Mouse (Mus musculus): ENCODE measurements around the gene Rpf2. TPM values are rescaled to one million over a fixed set of nuclear protein-coding genes. Genes with fewer than 3 reads are reported as not detected.

The Rpf2 gene
- polyA plus RNA-seq, 1 experiment from 2014 or later: 56.8 TPM

DNA sequence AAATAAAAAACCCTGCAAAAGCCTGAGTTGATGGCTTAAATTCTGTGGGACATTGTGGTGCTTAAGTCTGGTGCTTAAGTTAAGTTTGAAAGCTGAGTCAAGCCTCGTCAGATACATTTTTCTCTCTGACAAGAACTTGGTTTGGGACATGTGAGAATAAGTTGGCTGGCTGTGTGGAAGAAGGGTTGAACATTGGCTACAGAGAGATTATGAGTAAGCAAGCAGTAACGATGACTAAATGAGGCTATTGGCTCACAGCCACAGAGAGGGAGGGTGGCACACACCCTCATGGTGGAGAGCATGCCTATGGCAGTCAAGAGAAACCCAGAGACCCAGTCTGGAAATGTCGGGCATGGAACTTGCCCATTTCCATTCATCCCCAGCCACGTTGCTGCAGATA, 16.9 kb upstream of the Rpf2 start:
- Histone ChIP-seq H3K27me3 (ENCODE audit: insufficient read depth, low read length) (no peaks in the 10 kb centered on the region), H3K9me3 (replicated peaks; ENCODE audit: low read length) (no peaks in the 10 kb centered on the region), H3K4me3 (replicated peaks; ENCODE audit: low read depth, low read length) (no peak overlapping the region), H3K27ac (no peak overlapping the region), H3K4me2 (ENCODE audit: low read length) (no peak overlapping the region), H3K4me1 (replicated peaks; ENCODE audit: insufficient read depth, low read length) (no peaks in the 10 kb centered on the region), H3K36me3 (ENCODE audit: insufficient read depth, low read length) (no peaks in the 10 kb centered on the region), H3K9ac (ENCODE audit: low read depth, low read length) (no peak overlapping the region)
- no peak for TF ChIP-seq CTCF (IDR thresholded peaks at IDR 0.05; ENCODE audit: low read depth)
- 86% methylated on average over 4 of the region's 4 CpGs for WGBS
- DNase-seq (ENCODE audit: low spot score) (no peak), ATAC-seq (replicated peaks; ENCODE audit: low FRiP score, low read depth) (no peak)

GRCm38 (mm10) chr10:40262200-40262599, 15.4 kb upstream of the Rpf2 start:
- no peak for TF ChIP-seq CTCF (IDR thresholded peaks at IDR 0.05; ENCODE audit: low read depth)
- H3K9me3 ChIP-seq (replicated peaks; ENCODE audit: low read length): no peaks in the 10 kb centered on the region
- no peak overlapping the region for H3K4me2 ChIP-seq (ENCODE audit: low read length)
- no peaks in the 10 kb centered on the region for H3K36me3 ChIP-seq (ENCODE audit: insufficient read depth, low read length)
- no peak for ATAC-seq (replicated peaks; ENCODE audit: low FRiP score, low read depth)
- DNase-seq (ENCODE audit: low spot score): no peak
- 90% methylated on average over 6 of the region's 6 CpGs for WGBS
- no peaks in the 10 kb centered on the region for H3K4me1 ChIP-seq (replicated peaks; ENCODE audit: insufficient read depth, low read length)
- no peak overlapping the region for H3K27ac ChIP-seq
- no peaks in the 10 kb centered on the region for H3K27me3 ChIP-seq (ENCODE audit: insufficient read depth, low read length)
- H3K4me3 ChIP-seq (replicated peaks; ENCODE audit: low read depth, low read length): no peak overlapping the region
- H3K9ac ChIP-seq (ENCODE audit: low read depth, low read length): no peak overlapping the region

GRCm38 (mm10) chr10:40260305-40260704, 13.5 kb upstream of the Rpf2 start:
- H3K27me3 ChIP-seq (ENCODE audit: insufficient read depth, low read length): no peaks in the 10 kb centered on the region
- ATAC-seq (replicated peaks; ENCODE audit: low FRiP score, low read depth): no peak
- H3K4me1 ChIP-seq (replicated peaks; ENCODE audit: insufficient read depth, low read length): no peaks in the 10 kb centered on the region
- H3K27ac ChIP-seq: no peak overlapping the region
- H3K4me3 ChIP-seq (replicated peaks; ENCODE audit: low read depth, low read length): no peak overlapping the region
- no peak overlapping the region for H3K9ac ChIP-seq (ENCODE audit: low read depth, low read length)
- no peaks in the 10 kb centered on the region for H3K9me3 ChIP-seq (replicated peaks; ENCODE audit: low read length)
- 50% methylated on average over 5 of the region's 5 CpGs for WGBS
- no peak for DNase-seq (ENCODE audit: low spot score)
- TF ChIP-seq CTCF (IDR thresholded peaks at IDR 0.05; ENCODE audit: low read depth): no peak
- H3K36me3 ChIP-seq (ENCODE audit: insufficient read depth, low read length): no peaks in the 10 kb centered on the region
- H3K4me2 ChIP-seq (ENCODE audit: low read length): no peak overlapping the region

- H3K4me3 ChIP-seq (replicated peaks; ENCODE audit: low read depth, low read length): no peak overlapping the region
- H3K9me3 ChIP-seq (replicated peaks; ENCODE audit: low read length): no peaks in the 10 kb centered on the region
- DNase-seq (ENCODE audit: low spot score) (no peak), ATAC-seq (replicated peaks; ENCODE audit: low FRiP score, low read depth) (no peak)
- H3K9ac ChIP-seq (ENCODE audit: low read depth, low read length): no peak overlapping the region
- WGBS: 12% methylated on average over 8 of the region's 8 CpGs
- H3K27ac ChIP-seq: no peak overlapping the region
- no peak for TF ChIP-seq CTCF (IDR thresholded peaks at IDR 0.05; ENCODE audit: low read depth)
- H3K36me3 ChIP-seq (ENCODE audit: insufficient read depth, low read length): no peaks in the 10 kb centered on the region
- H3K4me1 ChIP-seq (replicated peaks; ENCODE audit: insufficient read depth, low read length): no peaks in the 10 kb centered on the region
- H3K27me3 ChIP-seq (ENCODE audit: insufficient read depth, low read length): no peaks in the 10 kb centered on the region
- no peak overlapping the region for H3K4me2 ChIP-seq (ENCODE audit: low read length)
Measured at GRCm38 (mm10) chr10:40259542-40259941, 12.7 kb upstream of the Rpf2 start.

GRCm38 (mm10) chr10:40258976-40259375, 12.1 kb upstream of the Rpf2 start:
- H3K4me1 ChIP-seq (replicated peaks; ENCODE audit: insufficient read depth, low read length): no peaks in the 10 kb centered on the region
- peak overlapping the region; percentile 74 for H3K4me2 ChIP-seq (ENCODE audit: low read length)
- 0 out of 2 replicates have a peak, but pooled peaks cover 3% of the 10 kb centered on the region for H3K36me3 ChIP-seq (ENCODE audit: insufficient read depth, low read length)
- no peak for ATAC-seq (replicated peaks; ENCODE audit: low FRiP score, low read depth)
- H3K4me3 ChIP-seq (replicated peaks; ENCODE audit: low read depth, low read length): peak overlapping the region; percentile 79
- TF ChIP-seq CTCF (IDR thresholded peaks at IDR 0.05; ENCODE audit: low read depth): peak; percentile 81
- DNase-seq (ENCODE audit: low spot score): peak; percentile 91
- peak overlapping the region; percentile 97 for H3K27ac ChIP-seq
- H3K27me3 ChIP-seq (ENCODE audit: insufficient read depth, low read length): no peaks in the 10 kb centered on the region
- H3K9me3 ChIP-seq (replicated peaks; ENCODE audit: low read length): no peaks in the 10 kb centered on the region
- 2% methylated on average over 5 of the region's 5 CpGs for WGBS
- no peak overlapping the region for H3K9ac ChIP-seq (ENCODE audit: low read depth, low read length)

- ATAC-seq (replicated peaks; ENCODE audit: low FRiP score, low read depth): peak; percentile 81
- peak; percentile 98 for DNase-seq (ENCODE audit: low spot score)
- 0% methylated on average over 12 of the region's 12 CpGs for WGBS
- Histone ChIP-seq H3K27me3 (ENCODE audit: insufficient read depth, low read length) (no peaks in the 10 kb centered on the region), H3K36me3 (ENCODE audit: insufficient read depth, low read length) (peaks cover 6% of the 10 kb centered on the region; the same call in 1 of the 2 replicates), H3K4me1 (replicated peaks; ENCODE audit: insufficient read depth, low read length) (no peaks in the 10 kb centered on the region), H3K9me3 (replicated peaks; ENCODE audit: low read length) (no peaks in the 10 kb centered on the region), H3K4me2 (ENCODE audit: low read length) (peak overlapping the region; percentile 74), H3K27ac (peak overlapping the region; percentile 97), H3K4me3 (replicated peaks; ENCODE audit: low read depth, low read length) (peak overlapping the region; percentile 79), H3K9ac (ENCODE audit: low read depth, low read length) (peak overlapping the region; percentile 76)
- peak; percentile 63 for TF ChIP-seq CTCF (IDR thresholded peaks at IDR 0.05; ENCODE audit: low read depth)
Measured at GRCm38 (mm10) chr10:40258401-40258966, 11.6 kb upstream of the Rpf2 start.
